Mouse (Mus musculus) leukemia stem cell, adult 10-12 weeks (primary cell): Measurements from ENCODE around the gene Gm17332. TPM values are rescaled to one million over a fixed set of nuclear protein-coding genes. Genes with fewer than 3 reads are reported as not detected.

Source experiments
- polyA plus RNA-seq: library from polyadenylated mRNA; stranded (reverse); fragments of >175 nt; gene quantifications from 2 replicates; pipeline ENCODE4 v1.2.3, GENCODE M21; 2012; ENCODE audit warnings: low replicate concordance

Gm17332 gene
- polyA plus RNA-seq: not detected in 2 replicates

GRCm38 (mm10) chr11:31182362-31182761 is at the start of gene Gm17332:
Gene Gm17332, minus strand, starts transcription at chr11:31182462.

Other genes with a start within 250 kb of the Gm17332 start
- gene Erlec1, start 228.1 kb downstream of the Gm17332 start, polyA plus RNA-seq: 16.8 and 47.3 TPM in 2 replicates
- 0.23 and 9.0 TPM in 2 replicates for gene Chac2, start 196.1 kb downstream of the Gm17332 start, polyA plus RNA-seq
- 1.8 and 3.4 TPM in 2 replicates for gene Stc2, start 187.6 kb upstream of the Gm17332 start, polyA plus RNA-seq